Mouse (Mus musculus) myocyte (in vitro differentiated cells): Measurements from ENCODE around the gene Osbpl3.

Experiments used
- CEBPB ChIP-seq: IDR thresholded peaks from 2 replicates; pipeline ENCODE4 v1.6.1; 2011; ENCODE audit warnings: mild to moderate bottlenecking, moderate library complexity; ENCODE audit not compliant: poor library complexity, insufficient read depth, severe bottlenecking
- MYOD1 ChIP-seq, 3 experiments: IDR thresholded peaks; one replicate each; pipeline ENCODE4 v1.6.1; 2011; ENCODE audit warnings: control low read depth in 2 of 3, low read depth in 2 of 3, mild to moderate bottlenecking in 2 of 3, moderate library complexity in 1 of 3; ENCODE audit not compliant: insufficient read length in 2 of 3, control insufficient read depth in 1 of 3
- POLR2A ChIP-seq: IDR thresholded peaks from one replicate; pipeline ENCODE4 v1.6.1; 2011; ENCODE audit warnings: low read depth, mild to moderate bottlenecking, control low read depth, moderate library complexity; ENCODE audit not compliant: insufficient read length
- POLR2AphosphoS2 ChIP-seq: IDR thresholded peaks from one replicate; pipeline ENCODE4 v1.6.1; 2011; ENCODE audit warnings: low read depth, control low read depth; ENCODE audit not compliant: insufficient read length

DNA sequence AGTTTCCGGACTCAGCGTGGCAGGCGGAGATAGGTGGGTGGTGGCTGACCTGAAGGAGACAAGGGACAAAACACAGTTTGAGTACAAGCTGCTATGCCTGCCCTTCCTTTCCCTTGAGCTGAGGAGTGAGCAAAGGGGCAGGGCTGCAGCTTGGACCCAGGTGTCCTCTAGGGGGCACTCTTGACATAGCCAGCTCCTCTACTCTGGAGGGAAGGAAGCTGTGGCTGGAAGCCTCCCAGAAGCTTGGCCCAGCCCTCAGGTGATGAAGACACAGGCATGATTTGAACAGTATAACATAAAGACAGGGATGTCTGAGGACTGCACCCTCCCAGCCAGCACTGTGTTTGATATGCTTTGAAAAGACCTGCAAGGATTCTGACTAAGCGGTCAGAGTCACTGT is 143.4 kb downstream of the Osbpl3 start:
- no peak for TF ChIP-seq POLR2A
- TF ChIP-seq POLR2AphosphoS2 = no peak
- no peak for TF ChIP-seq CEBPB
- no peak for TF ChIP-seq MYOD1 (IDR thresholded peaks at IDR 0.05; ENCODE audit: control insufficient read depth in 1 of 3, insufficient read length in 2 of 3, low read depth in 2 of 3)
